Mouse (Mus musculus) limb, embryonic 14.5 days (tissue): ENCODE data around the gene Fam13c. TPM values are rescaled to one million over a fixed set of nuclear protein-coding genes. Genes with fewer than 3 reads are reported as not detected.
"Not testable (repeated sequence)": the region's sequence is repeated elsewhere in the genome, so short reads cannot be mapped to it uniquely, and the experiment has no call there.

Experiments
- ATAC-seq: fragments of 200-750 bp; cut with Nextera tagmentation; 2 replicates; pipeline ENCODE4 v1.8.0; 2017; ENCODE audit warnings: low read depth, moderate number of reproducible peaks, moderate TSS enrichment; ENCODE audit not compliant: low FRiP score
- DNase-seq: peaks from one replicate; pipeline ENCODE4 v3.0.0-alpha.2; 2015; ENCODE audit warnings: low spot score
- H3K27ac ChIP-seq: fragments of 300-500 bp; sonication (generic); replicated peaks from 2 replicates; pipeline ENCODE4 v1.5.1; 2014; ENCODE audit warnings: low read depth, mild to moderate bottlenecking, low read length, moderate library complexity, mixed read lengths
- H3K27me3 ChIP-seq: fragments of 300-500 bp; sonication (generic); 2 replicates; pipeline ENCODE4 v1.6.1; 2014; ENCODE audit warnings: low read length, mixed read lengths; ENCODE audit not compliant: control insufficient read depth, insufficient read depth
- H3K36me3 ChIP-seq: fragments of 300-500 bp; sonication (generic); 2 replicates; pipeline ENCODE4 v1.6.1; 2014; ENCODE audit warnings: mild to moderate bottlenecking, low read length, moderate library complexity, mixed read lengths; ENCODE audit not compliant: control insufficient read depth, insufficient read depth
- H3K4me1 ChIP-seq: fragments of 300-500 bp; sonication (generic); 2 replicates; pipeline ENCODE4 v1.6.1; 2014; ENCODE audit warnings: antibody characterized with exemption, low read length, mixed read lengths; ENCODE audit not compliant: control insufficient read depth, insufficient read depth
- H3K4me2 ChIP-seq: fragments of 300-500 bp; sonication (generic); replicated peaks from 2 replicates; pipeline ENCODE4 v1.6.1; 2014; ENCODE audit warnings: low read depth, mild to moderate bottlenecking, low read length, moderate library complexity; ENCODE audit not compliant: severe bottlenecking
- H3K4me3 ChIP-seq: fragments of 300-500 bp; sonication (generic); replicated peaks from 2 replicates; pipeline ENCODE4 v1.5.1; 2014; ENCODE audit warnings: low read length
- H3K9ac ChIP-seq: fragments of 300-500 bp; sonication (generic); 2 replicates; pipeline ENCODE4 v1.6.1; 2014; ENCODE audit warnings: mild to moderate bottlenecking, low read depth, low read length, moderate library complexity; ENCODE audit not compliant: severe bottlenecking
- H3K9me3 ChIP-seq: fragments of 300-500 bp; sonication (generic); 2 replicates; pipeline ENCODE4 v1.6.1; 2016; ENCODE audit warnings: low read length; ENCODE audit not compliant: control insufficient read depth
- POLR2A ChIP-seq: fragments of 200-500 bp; IDR thresholded peaks from 2 replicates; pipeline ENCODE4 v1.8.0; 2012; ENCODE audit warnings: inconsistent platforms, mild to moderate bottlenecking, moderate library complexity, borderline replicate concordance; ENCODE audit not compliant: insufficient read depth, insufficient read length; ENCODE audit errors: extremely low read depth
- WGBS: fragments of 180-500 bp; shearing (Covaris S2); extraction: QIAGEN DNeasy Blood & Tissue Kit; methylation state at CpG from one replicate; pipeline ENCODE4 v1.1.7; 2014; 5-methylcytosine and 5-hydroxymethylcytosine counted together
- polyA plus RNA-seq, 2 experiments: library from polyadenylated mRNA; depleted of rRNA in 1 of 2; stranded (reverse) in 1 of 2; unstranded in 1 of 2; fragments of >200 nt; fragmentation: Nextera tagmentation in 1 of 2; extraction: Ambion mirVana in 1 of 2; gene quantifications; 2 replicates each; pipeline versions ENCODE4 v1.2.1 to v1.2.3; 2012 to 2014

The Fam13c gene
- polyA plus RNA-seq, 2 experiments = 6.1 to 11.0 TPM

DNA sequence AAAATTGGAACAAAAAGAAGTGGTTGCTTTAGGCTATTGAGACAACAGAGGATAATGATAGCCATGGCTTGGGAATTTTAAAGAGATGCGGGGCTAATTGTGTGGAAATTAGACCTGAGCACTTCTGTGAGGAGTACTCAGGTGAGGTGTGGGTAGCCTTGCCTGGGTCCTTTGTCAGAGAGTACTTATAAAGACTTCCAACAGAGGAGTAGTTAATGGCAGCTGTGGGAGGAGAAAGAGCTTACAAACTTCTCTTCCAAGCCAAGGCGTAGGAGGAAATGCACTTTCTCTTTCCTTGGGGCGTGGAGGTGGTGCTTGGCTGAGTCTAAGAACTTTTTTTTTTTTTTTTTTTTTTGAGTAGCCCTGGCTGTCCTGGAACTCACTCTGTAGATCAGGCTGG, 6.9 kb upstream of the Fam13c start:
- H3K9ac ChIP-seq = no peak overlapping the region
- no peak for TF ChIP-seq POLR2A
- H3K4me2 ChIP-seq = no peak overlapping the region
- no peaks in the 10 kb centered on the region for H3K27me3 ChIP-seq
- H3K4me1 ChIP-seq = no peaks in the 10 kb centered on the region
- no peak overlapping the region for H3K27ac ChIP-seq
- 87% methylated on average over 2 of the region's 3 CpGs for WGBS
- ATAC-seq = no peak
- H3K36me3 ChIP-seq = no peaks in the 10 kb centered on the region
- DNase-seq = no peak
- no peaks in the 10 kb centered on the region for H3K9me3 ChIP-seq
- no peak overlapping the region for H3K4me3 ChIP-seq

GRCm38 (mm10) chr10:70433736-70434135, 6.5 kb upstream of the Fam13c start:
- ATAC-seq, H3K9ac ChIP-seq, DNase-seq, H3K27ac ChIP-seq, H3K4me1 ChIP-seq, H3K4me3 ChIP-seq, H3K36me3 ChIP-seq, H3K9me3 ChIP-seq, H3K4me2 ChIP-seq, H3K27me3 ChIP-seq: not testable (repeated sequence)
- 88% methylated on average over 4 of the region's 5 CpGs for WGBS

- H3K4me1 ChIP-seq = peaks cover 7% of the 10 kb centered on the region
- no peaks in the 10 kb centered on the region; the same call in 1 of the 2 replicates for H3K27me3 ChIP-seq
- H3K4me3 ChIP-seq = no peak overlapping the region
- no peaks in the 10 kb centered on the region for H3K36me3 ChIP-seq
- WGBS = 84% methylated on average over 4 of the region's 4 CpGs
- no peak for DNase-seq
- no peak overlapping the region for H3K9ac ChIP-seq
- no peaks in the 10 kb centered on the region for H3K9me3 ChIP-seq
- H3K27ac ChIP-seq = no peak overlapping the region
- no peak for TF ChIP-seq POLR2A
- ATAC-seq = no peak
- no peak overlapping the region for H3K4me2 ChIP-seq
These were observed 3.6 kb upstream of the Fam13c start for GRCm38 (mm10) chr10:70436656-70437055.

DNA sequence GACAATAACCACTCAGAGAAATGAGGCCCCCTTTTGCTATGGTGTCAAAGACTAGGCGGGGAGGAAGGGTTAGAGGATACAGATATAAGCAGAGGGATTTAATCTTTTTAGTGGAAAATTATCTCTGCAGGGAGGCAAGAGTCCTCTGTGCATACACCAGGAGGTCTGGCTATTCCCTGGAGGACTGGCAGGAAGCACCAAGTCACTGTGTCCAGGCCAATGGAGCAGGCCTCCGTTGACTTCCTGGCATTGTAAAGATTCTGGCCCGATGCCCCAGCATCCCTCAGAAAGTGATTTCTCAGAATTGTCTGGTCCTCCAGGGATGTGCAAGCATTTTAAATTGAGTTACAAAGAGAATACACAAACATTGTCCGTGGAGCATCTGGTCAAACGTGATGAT, 3.0 kb upstream of the Fam13c start:
- Histone ChIP-seq H3K9ac (no peak overlapping the region), H3K4me2 (no peak overlapping the region), H3K27ac (no peak overlapping the region), H3K4me3 (no peak overlapping the region), H3K27me3 (no peaks in the 10 kb centered on the region; the same call in 1 of the 2 replicates), H3K9me3 (no peaks in the 10 kb centered on the region), H3K36me3 (no peaks in the 10 kb centered on the region), H3K4me1 (peaks cover 11% of the 10 kb centered on the region)
- no peak for DNase-seq
- WGBS = 75% methylated on average over 5 of the region's 5 CpGs
- TF ChIP-seq POLR2A = no peak
- no peak for ATAC-seq

DNA sequence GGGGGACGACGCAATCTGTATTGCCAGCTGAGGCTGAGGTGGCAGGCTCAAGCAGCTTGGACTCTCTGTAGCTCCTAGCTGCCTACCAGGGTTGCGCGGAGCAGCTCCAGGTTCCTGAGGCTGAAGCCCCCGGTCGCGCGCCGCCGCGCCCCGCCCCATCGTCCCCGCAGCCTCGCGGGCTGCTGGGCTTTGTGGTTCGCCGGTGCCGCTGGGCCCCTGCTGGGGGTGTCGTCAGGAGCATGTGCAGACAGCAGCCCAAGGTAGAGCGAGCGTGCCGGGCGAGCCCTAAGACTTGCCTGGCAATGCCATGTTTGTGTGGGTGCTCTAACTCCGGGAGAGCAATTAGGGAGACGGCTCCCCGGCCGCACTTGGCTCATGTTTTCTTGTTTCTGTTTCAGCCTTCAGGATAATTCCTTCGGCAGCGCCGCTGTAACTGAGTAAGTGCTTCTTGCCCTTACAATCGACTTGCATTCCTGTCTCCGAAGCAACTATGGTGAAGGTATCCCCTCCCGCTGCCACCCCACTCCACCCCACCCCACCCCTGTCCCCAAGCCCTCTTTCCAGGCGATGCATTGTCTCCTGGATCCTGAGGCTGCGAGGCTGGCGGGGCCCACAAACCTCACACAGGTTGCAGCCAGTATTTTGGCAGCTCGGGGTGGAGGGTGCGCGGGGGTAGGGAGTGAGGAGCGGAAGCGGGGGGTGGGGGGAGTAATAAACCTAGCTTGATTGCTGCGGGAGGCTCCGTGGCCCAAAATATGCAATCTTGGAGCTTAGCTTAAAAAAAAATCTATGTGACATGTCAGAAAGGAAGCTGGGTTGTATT, 569 bp downstream of the Fam13c start:
- no peaks in the 10 kb centered on the region; the same call in 1 of the 2 replicates for H3K27me3 ChIP-seq

More for the DNA sequence above, 569 bp downstream of the Fam13c start:
- ATAC-seq (peak; percentile 85), DNase-seq (peak; percentile 19)
- Histone ChIP-seq H3K36me3 (no peaks in the 10 kb centered on the region), H3K4me2 (peak overlapping the region; percentile 91), H3K9me3 (no peaks in the 10 kb centered on the region), H3K4me3 (peak overlapping the region; percentile 55), H3K9ac (peak overlapping the region; percentile 69), H3K27ac (peak overlapping the region; percentile 79), H3K4me1 (peaks cover 11% of the 10 kb centered on the region)
- 0 out of 2 replicates have a peak, but pooled peaks have one; percentile 11 for TF ChIP-seq POLR2A
- under 1% methylated on average over 43 of the region's 44 CpGs for WGBS
